ENCODE assay signal across 24 mouse cellular contexts in the genomic region with DNA sequence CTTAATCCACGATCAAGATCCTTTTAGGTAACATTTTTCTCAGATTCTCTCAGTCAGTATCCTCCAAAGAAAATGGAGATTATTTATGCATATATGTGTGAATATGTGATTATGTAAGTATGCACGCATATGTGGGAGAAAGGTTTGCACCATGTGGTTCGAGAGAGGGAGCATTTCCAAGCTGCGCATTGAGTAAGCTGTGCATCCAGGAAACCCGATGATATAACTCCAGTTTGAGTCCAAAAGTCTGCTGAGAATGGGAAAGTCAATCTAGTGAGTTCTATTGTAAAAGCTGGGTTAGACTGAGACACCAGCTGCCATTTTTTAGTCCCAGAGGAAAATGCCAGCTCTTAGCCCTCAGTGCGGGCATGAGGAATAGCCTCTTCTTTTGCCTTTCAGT.
DNase-seq lines count a peak whose midpoint lies in the region; ATAC-seq lines count a peak whose summit lies in the region.
"Had no signal": no experiment of that assay in that cellular context is flagged by ENCODE, and none has a peak within 500 bp of the region (broad histone marks: within the 10 kb centered on the region; RNA-seq: fewer than 3 reads in every experiment).

No protein-coding gene starts in this region.

- no peaks in the 10 kb centered on the region for H3K27me3 ChIP-seq in hindbrain, embryonic 10.5 days (ENCODE audit: insufficient read depth, poor library complexity, severe bottlenecking)
- no peaks in the 10 kb centered on the region for H3K27me3 ChIP-seq in hindbrain, embryonic 12.5 days
- H3K27me3 ChIP-seq: embryonic facial prominence, embryonic 13.5 days; forebrain, embryonic 15.5 days; heart, embryonic 15.5 days; hindbrain, embryonic 13.5 days; liver, embryonic 12.5 days; neural tube, embryonic 13.5 days had no signal

- no peak overlapping the region for H3K4me3 ChIP-seq in hindbrain, embryonic 10.5 days
- no peak overlapping the region for H3K4me3 ChIP-seq in hindbrain, embryonic 12.5 days
- H3K4me3 ChIP-seq: embryonic facial prominence, embryonic 13.5 days; forebrain, embryonic 10.5 days; forebrain, embryonic 15.5 days; heart, embryonic 10.5 days; heart, embryonic 15.5 days; hindbrain, embryonic 13.5 days; liver, embryonic 12.5 days; neural tube, embryonic 13.5 days had no signal

- 94% methylated on average over 6 of the region's 6 CpGs for WGBS in hindbrain, embryonic 10.5 days
- 92% methylated on average over 6 of the region's 6 CpGs for WGBS in hindbrain, embryonic 12.5 days

- DNase-seq in hindbrain, embryonic 10.5 days (ENCODE audit: low spot score) = no peak
- DNase-seq in left cerebral cortex, postnatal 14 days (ENCODE audit: low spot score in 2 of 2) = peak; percentile 22 to 77
- DNase-seq in left cerebral cortex, postnatal 10 days (ENCODE audit: extremely low spot score in 1 of 2, low spot score in 2 of 2) = no peak
- DNase-seq in right cerebral cortex, postnatal 25 days = peak; percentile 46
- peak; percentile 74 for DNase-seq in telencephalon, adult 2 months (ENCODE audit: low read depth, low spot score)
- DNase-seq: adrenal gland, postnatal 25 days; B cell, adult 2 months; cerebellum, adult 18-20 months; cerebellum, postnatal 10 days; gastrocnemius, postnatal 14 days; kidney, adult 9 months; kidney, postnatal 10 days; liver, postnatal 0 days; lung, postnatal 36 days had no signal

- no peaks in the 10 kb centered on the region for H3K36me3 ChIP-seq in hindbrain, embryonic 10.5 days
- no peaks in the 10 kb centered on the region for H3K36me3 ChIP-seq in hindbrain, embryonic 12.5 days
- H3K36me3 ChIP-seq: embryonic facial prominence, embryonic 13.5 days; forebrain, embryonic 10.5 days; forebrain, embryonic 15.5 days; heart, embryonic 10.5 days; heart, embryonic 15.5 days; hindbrain, embryonic 13.5 days; liver, embryonic 12.5 days; neural tube, embryonic 13.5 days had no signal

- no peak for ATAC-seq in hindbrain, embryonic 12.5 days (ENCODE audit: low FRiP score)
- ATAC-seq: intestine, postnatal 0 days; liver, embryonic 12.5 days; liver, postnatal 0 days had no signal

- H3K4me1 ChIP-seq in hindbrain, embryonic 10.5 days (replicated peaks) = peaks cover 16% of the 10 kb centered on the region; the same call in 1 of the 2 replicates
- H3K4me1 ChIP-seq in hindbrain, embryonic 12.5 days = peaks cover 5% of the 10 kb centered on the region; the same call in 1 of the 2 replicates
- H3K4me1 ChIP-seq: heart, embryonic 10.5 days; heart, embryonic 15.5 days; liver, embryonic 12.5 days had no signal

- H3K9ac ChIP-seq in hindbrain, embryonic 12.5 days = no peak overlapping the region
- H3K9ac ChIP-seq: embryonic facial prominence, embryonic 13.5 days; forebrain, embryonic 15.5 days; heart, embryonic 15.5 days; hindbrain, embryonic 13.5 days; liver, embryonic 12.5 days; liver, postnatal 0 days; neural tube, embryonic 13.5 days had no signal

- H3K9me3 ChIP-seq in hindbrain, embryonic 10.5 days = no peaks in the 10 kb centered on the region
- H3K9me3 ChIP-seq in hindbrain, embryonic 12.5 days (replicated peaks) = no peaks in the 10 kb centered on the region
- H3K9me3 ChIP-seq: embryonic facial prominence, embryonic 13.5 days; forebrain, embryonic 10.5 days; forebrain, embryonic 15.5 days; heart, embryonic 10.5 days; heart, embryonic 15.5 days; hindbrain, embryonic 13.5 days; liver, embryonic 12.5 days; neural tube, embryonic 13.5 days had no signal

- H3K27ac ChIP-seq in hindbrain, embryonic 10.5 days = 0 out of 2 replicates have a peak overlapping the region, but pooled peaks have one; percentile 35
- no peak overlapping the region for H3K27ac ChIP-seq in hindbrain, embryonic 12.5 days
- H3K27ac ChIP-seq: embryonic facial prominence, embryonic 13.5 days; forebrain, embryonic 10.5 days; heart, embryonic 10.5 days; heart, embryonic 15.5 days; liver, embryonic 12.5 days had no signal

- H3K4me2 ChIP-seq in hindbrain, embryonic 12.5 days (replicated peaks) = no peak overlapping the region
- H3K4me2 ChIP-seq: heart, embryonic 15.5 days; liver, embryonic 12.5 days had no signal

- intact Hi-C loops in left cerebral cortex, postnatal 14 days (cut with DNase I) = no loop called here
- intact Hi-C loops in left cerebral cortex, postnatal 10 days (cut with DNase I) = no loop called here

Comparison
In these comparisons a context has a peak if more than half of its experiments do, and no peak if none do; other contexts are left out.
1. DNase-seq: peak in left cerebral cortex, postnatal 14 days (2 of 2), right cerebral cortex, postnatal 25 days (single experiment) and telencephalon, adult 2 months (single experiment); none in hindbrain, embryonic 10.5 days (single experiment) and left cerebral cortex, postnatal 10 days (0 of 2).